Mouse (Mus musculus) forebrain, embryonic 11.5 days (tissue): ENCODE data around the gene Wdr18. TPM values are rescaled to one million over a fixed set of nuclear protein-coding genes. Genes with fewer than 3 reads are reported as not detected.

ENCODE experiments used
- ATAC-seq: fragments of 200-750 bp; cut with Nextera tagmentation; replicated peaks from 2 replicates; pipeline ENCODE4 v1.8.0; 2017; ENCODE audit warnings: moderate TSS enrichment; ENCODE audit not compliant: low FRiP score
- DNase-seq: peaks from one replicate; pipeline ENCODE4 v3.0.0-alpha.2; 2017; ENCODE audit warnings: low spot score
- H3K27ac ChIP-seq: fragments of 300-500 bp; sonication (generic); 2 replicates; pipeline ENCODE4 v1.5.1; 2014; ENCODE audit warnings: low read depth, low read length
- H3K27me3 ChIP-seq: fragments of 300-500 bp; sonication (generic); 2 replicates; pipeline ENCODE4 v1.6.1; 2014; ENCODE audit warnings: mild to moderate bottlenecking, low read length, mixed read lengths; ENCODE audit not compliant: control insufficient read depth, insufficient read depth
- H3K36me3 ChIP-seq: fragments of 300-500 bp; sonication (generic); 2 replicates; pipeline ENCODE4 v1.6.1; 2014; ENCODE audit warnings: mild to moderate bottlenecking, low read length, moderate library complexity, mixed read lengths; ENCODE audit not compliant: control insufficient read depth, insufficient read depth
- H3K4me1 ChIP-seq: fragments of 300-500 bp; sonication (generic); replicated peaks from 2 replicates; pipeline ENCODE4 v1.6.1; 2014; ENCODE audit warnings: low read length, mixed read lengths; ENCODE audit not compliant: control insufficient read depth, insufficient read depth
- H3K4me2 ChIP-seq: fragments of 300-500 bp; sonication (generic); 2 replicates; pipeline ENCODE4 v1.6.1; 2014; ENCODE audit warnings: low read depth, mild to moderate bottlenecking, low read length, moderate library complexity, mixed read lengths; ENCODE audit not compliant: severe bottlenecking
- H3K4me3 ChIP-seq: fragments of 300-500 bp; sonication (generic); 2 replicates; pipeline ENCODE4 v1.5.1; 2014; ENCODE audit warnings: low read depth, low read length
- H3K9ac ChIP-seq: fragments of 300-500 bp; sonication (generic); 2 replicates; pipeline ENCODE4 v1.6.1; 2014; ENCODE audit warnings: low read length
- H3K9me3 ChIP-seq: fragments of 300-500 bp; sonication (generic); 2 replicates; pipeline ENCODE4 v1.6.1; 2016; ENCODE audit warnings: low read length, mixed read lengths; ENCODE audit not compliant: control insufficient read depth
- WGBS: fragments of 180-500 bp; shearing (Covaris S2); extraction: QIAGEN DNeasy Blood & Tissue Kit; methylation state at CpG from one replicate; pipeline ENCODE4 v1.1.7; 2014; 5-methylcytosine and 5-hydroxymethylcytosine counted together
- polyA plus RNA-seq: library from polyadenylated mRNA; unstranded; fragments of >200 nt; fragmentation: Nextera tagmentation; extraction: Ambion mirVana; gene quantifications from 2 replicates; pipeline ENCODE4 v1.2.1, GENCODE M21; 2014

The Wdr18 gene
- polyA plus RNA-seq, 1 experiment from 2014 or later: 111 TPM

DNA sequence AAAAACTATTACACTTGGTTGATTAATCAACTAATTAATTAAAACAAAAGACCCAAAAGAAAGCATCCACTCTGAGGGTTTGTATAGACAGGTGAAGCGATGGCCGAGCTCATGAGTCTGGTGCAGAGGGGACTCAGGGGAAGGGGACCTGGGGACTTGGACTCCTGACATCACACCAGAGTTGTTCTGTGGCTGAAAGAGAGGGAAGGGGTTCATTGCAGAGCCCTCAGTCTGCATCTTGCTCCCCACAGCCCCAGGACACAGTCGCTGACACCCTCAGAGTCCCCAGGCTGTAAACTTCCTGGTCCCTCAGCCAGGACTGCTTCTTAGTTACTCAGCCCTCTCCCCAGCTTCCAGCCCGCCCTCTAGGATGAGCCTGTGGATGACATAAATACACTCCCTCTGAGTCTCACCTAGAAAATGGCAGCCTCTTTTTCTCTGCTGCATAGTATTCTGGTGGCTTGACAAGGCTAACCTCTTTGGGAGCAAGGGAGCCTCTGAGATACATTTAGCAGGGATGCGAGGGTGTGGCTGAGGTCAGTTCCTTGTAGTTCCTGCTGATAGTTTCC, 42.3 kb upstream of the Wdr18 start:
- H3K36me3 ChIP-seq: no peaks in the 10 kb centered on the region
- DNase-seq (no peak), ATAC-seq (no peak)
- WGBS: 63% methylated on average over 5 of the region's 5 CpGs
- H3K9ac ChIP-seq: no peak overlapping the region
- H3K4me2 ChIP-seq: no peak overlapping the region; the same call in 1 of the 2 replicates
- no peaks in the 10 kb centered on the region for H3K9me3 ChIP-seq
- no peak overlapping the region for H3K27ac ChIP-seq
- no peak overlapping the region for H3K4me3 ChIP-seq
- peaks cover 21% of the 10 kb centered on the region for H3K4me1 ChIP-seq
- H3K27me3 ChIP-seq: peaks cover 55% of the 10 kb centered on the region

DNA sequence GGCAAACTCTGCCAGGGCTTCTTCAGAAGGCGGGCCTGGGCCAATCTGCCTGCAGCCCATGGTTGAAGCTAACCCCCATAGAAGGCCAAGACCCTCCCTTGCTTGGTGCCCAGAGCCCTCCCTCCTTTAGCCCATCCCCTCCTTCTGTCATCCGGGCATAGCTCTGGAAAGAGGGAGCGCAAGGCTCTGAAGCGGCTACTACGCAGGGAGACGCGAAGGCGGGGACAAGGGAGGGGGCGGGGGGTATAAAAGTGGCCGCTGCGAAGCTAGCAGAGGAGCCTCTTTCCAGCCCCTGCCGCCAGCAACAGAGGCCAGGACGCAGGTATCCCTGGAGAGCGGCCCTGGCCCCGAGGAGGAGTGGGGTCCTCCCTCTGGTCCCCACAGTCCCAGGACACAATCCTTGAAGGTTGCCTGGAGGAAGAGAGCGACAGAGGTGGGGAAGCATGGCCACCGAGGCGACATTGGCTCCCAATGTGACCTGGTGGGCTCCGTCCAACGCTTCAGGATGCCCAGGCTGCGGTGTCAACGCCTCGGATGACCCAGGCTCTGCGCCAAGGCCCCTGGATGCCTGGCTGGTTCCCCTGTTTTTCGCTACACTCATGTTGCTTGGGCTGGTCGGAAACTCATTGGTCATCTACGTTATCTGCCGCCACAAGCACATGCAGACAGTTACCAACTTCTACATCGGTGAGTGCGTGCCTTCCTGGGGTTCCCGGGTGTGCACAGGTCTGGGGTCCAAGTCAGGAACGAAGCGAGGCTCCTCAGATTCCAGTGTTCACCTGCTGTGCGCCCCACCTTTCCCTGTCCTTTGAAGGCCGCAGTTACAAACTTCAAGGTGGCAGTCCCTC, 41.5 kb upstream of the Wdr18 start:
- Histone ChIP-seq H3K9ac (no peak overlapping the region), H3K36me3 (no peaks in the 10 kb centered on the region), H3K27ac (no peak overlapping the region), H3K4me1 (peaks cover 21% of the 10 kb centered on the region), H3K4me2 (no peak overlapping the region), H3K9me3 (no peaks in the 10 kb centered on the region), H3K27me3 (peaks cover 63% of the 10 kb centered on the region), H3K4me3 (no peak overlapping the region)
- no peak for ATAC-seq
- DNase-seq: no peak
- 3% methylated on average over 34 of the region's 35 CpGs for WGBS

DNA sequence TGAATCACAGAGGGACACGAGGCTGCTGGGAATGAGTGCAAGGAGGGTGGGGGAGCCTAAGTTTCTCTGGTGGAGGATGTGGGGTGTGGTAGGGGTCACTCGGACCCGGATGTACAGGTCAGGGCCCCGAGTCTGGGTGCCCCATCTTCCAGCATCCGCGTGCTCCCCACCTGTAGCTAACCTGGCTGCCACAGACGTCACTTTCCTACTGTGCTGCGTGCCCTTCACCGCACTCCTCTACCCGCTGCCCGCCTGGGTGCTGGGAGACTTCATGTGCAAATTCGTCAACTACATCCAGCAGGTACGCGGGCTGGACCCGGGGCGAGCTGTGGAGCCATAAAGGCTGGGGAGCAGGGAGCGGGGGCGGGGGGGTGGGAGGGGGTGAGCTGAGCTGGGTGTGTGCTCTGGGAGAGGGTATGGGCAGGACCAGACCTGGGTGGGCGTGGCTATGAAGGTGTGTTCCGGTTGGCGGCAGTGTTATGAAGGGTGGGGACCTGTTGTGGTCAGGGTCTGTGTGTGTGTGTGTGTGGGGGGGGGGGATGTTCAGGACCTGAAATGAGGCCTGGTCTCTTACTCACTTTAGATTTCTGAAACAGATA, 40.6 kb upstream of the Wdr18 start:
- H3K9me3 ChIP-seq: no peaks in the 10 kb centered on the region
- 0 out of 2 replicates have a peak overlapping the region, but pooled peaks have one; percentile 11 for H3K4me2 ChIP-seq
- no peak for DNase-seq
- H3K27me3 ChIP-seq: peaks cover 65% of the 10 kb centered on the region
- WGBS: 4% methylated on average over 21 of the region's 21 CpGs
- H3K9ac ChIP-seq: no peak overlapping the region
- no peaks in the 10 kb centered on the region for H3K36me3 ChIP-seq
- H3K4me1 ChIP-seq: peaks cover 21% of the 10 kb centered on the region
- H3K4me3 ChIP-seq: no peak overlapping the region; the same call in 1 of the 2 replicates
- H3K27ac ChIP-seq: no peak overlapping the region
- ATAC-seq: no peak

DNA sequence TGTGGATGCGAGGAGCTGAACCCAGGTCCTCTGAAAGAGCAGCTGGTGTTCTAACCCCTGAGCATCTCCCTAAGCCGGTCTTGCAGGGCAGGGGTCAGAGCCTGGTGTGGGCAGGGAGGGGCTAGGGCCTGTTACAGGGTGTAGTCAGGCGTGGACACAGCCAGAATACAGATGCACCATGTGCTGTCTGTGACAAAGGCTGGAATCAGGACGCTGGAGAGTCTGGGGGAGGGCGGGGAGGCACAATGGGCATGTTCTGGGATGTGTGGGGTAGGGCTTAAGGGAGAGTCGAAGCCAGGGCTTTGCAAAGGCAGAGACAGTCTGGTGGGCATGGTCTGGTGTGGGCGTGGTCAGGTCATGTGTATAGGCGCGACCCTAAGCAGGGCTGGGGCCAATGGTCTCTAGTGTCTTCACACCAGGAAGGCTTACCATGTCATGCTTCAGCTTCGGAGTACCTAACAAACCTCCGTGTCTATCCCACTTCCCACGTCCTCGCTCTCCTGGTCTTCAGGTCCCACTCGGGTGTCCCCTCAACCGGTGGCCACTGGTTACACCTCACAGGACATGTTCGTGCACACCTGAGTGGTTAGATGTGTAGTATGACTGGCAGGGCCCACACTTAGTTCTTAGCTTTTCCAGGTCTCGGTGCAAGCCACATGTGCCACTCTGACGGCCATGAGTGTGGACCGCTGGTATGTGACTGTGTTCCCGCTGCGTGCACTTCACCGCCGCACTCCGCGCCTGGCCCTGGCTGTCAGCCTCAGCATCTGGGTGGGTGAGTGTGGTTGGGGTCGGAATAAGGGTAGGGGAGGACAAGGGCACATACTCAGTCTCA, 39.7 kb upstream of the Wdr18 start:
- no peak overlapping the region for H3K9ac ChIP-seq

DNA sequence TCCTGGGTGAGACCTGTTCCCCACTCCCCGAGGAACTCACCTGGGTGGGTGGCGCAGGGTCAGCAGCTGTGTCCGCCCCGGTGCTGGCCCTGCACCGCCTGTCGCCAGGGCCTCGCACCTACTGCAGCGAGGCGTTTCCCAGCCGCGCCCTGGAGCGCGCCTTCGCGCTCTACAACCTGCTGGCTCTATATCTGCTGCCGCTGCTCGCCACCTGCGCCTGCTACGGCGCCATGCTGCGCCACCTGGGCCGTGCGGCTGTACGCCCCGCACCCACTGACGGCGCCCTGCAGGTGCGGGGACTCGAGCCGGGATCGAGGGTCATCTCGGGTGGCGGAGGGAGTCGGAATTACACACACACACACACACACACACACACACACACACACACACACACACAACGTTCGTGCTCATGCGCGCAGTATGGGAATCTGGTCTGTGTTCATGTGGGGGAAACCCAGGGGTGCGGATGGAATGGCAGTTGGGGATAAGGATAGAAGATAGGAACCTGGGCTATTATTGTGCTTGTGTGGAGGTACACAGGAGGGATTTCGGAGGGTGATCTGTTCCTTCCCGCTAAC, 38.9 kb upstream of the Wdr18 start, which contains the start of gene R3hdm4:
Gene R3hdm4 (minus strand): TSS at position 251 of the 578 bp plus-strand sequence.
- H3K9ac ChIP-seq: no peak within 1 kb of the TSS
- H3K9me3 ChIP-seq: no peaks in the 10 kb centered on the region
- DNase-seq: no peak
- H3K27me3 ChIP-seq: peaks cover 65% of the 10 kb centered on the region
- 4% methylated on average over 41 of the region's 41 CpGs for WGBS
- ATAC-seq: no peak
- H3K27ac ChIP-seq: no peak within 1 kb of the TSS
- H3K4me3 ChIP-seq: peak within 1 kb of the TSS; percentile 17; the same call in 1 of the 2 replicates
- peaks cover 14% of the 10 kb centered on the region; the same call in 1 of the 2 replicates for H3K4me1 ChIP-seq
- H3K4me2 ChIP-seq: peak within 1 kb of the TSS; percentile 21; the same call in 1 of the 2 replicates
- no peaks in the 10 kb centered on the region for H3K36me3 ChIP-seq

More for the DNA sequence above, 39.7 kb upstream of the Wdr18 start:
- DNase-seq (no peak), ATAC-seq (peak; percentile 25; the same call in 1 of the 2 replicates)
- no peak overlapping the region for H3K27ac ChIP-seq
- H3K4me2 ChIP-seq: no peak overlapping the region
- H3K9me3 ChIP-seq: no peaks in the 10 kb centered on the region
- H3K4me1 ChIP-seq: peaks cover 20% of the 10 kb centered on the region
- H3K36me3 ChIP-seq: no peaks in the 10 kb centered on the region
- peaks cover 65% of the 10 kb centered on the region for H3K27me3 ChIP-seq
- WGBS: 17% methylated on average over 26 of the region's 26 CpGs
- H3K4me3 ChIP-seq: no peak overlapping the region

DNA sequence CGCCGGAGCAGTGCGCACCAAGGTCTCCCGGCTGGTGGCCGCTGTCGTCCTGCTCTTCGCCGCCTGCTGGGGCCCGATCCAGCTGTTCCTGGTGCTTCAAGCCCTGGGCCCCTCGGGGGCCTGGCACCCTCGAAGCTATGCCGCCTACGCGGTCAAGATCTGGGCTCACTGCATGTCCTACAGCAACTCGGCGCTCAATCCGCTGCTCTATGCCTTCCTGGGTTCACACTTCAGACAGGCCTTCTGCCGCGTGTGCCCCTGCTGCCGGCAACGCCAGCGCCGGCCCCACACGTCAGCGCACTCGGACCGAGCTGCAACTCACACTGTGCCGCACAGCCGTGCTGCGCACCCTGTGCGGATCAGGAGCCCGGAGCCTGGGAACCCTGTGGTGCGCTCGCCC, 38.4 kb upstream of the Wdr18 start:
- DNase-seq: no peak
- H3K4me2 ChIP-seq: peak overlapping the region; percentile 21; the same call in 1 of the 2 replicates
- peaks cover 65% of the 10 kb centered on the region for H3K27me3 ChIP-seq
- H3K4me1 ChIP-seq: peaks cover 14% of the 10 kb centered on the region; the same call in 1 of the 2 replicates
- H3K36me3 ChIP-seq: no peaks in the 10 kb centered on the region
- ATAC-seq: no peak
- WGBS: 1% methylated on average over 34 of the region's 34 CpGs
- no peak overlapping the region for H3K9ac ChIP-seq
- H3K9me3 ChIP-seq: no peaks in the 10 kb centered on the region
- H3K27ac ChIP-seq: no peak overlapping the region
- peak overlapping the region; percentile 17; the same call in 1 of the 2 replicates for H3K4me3 ChIP-seq

DNA sequence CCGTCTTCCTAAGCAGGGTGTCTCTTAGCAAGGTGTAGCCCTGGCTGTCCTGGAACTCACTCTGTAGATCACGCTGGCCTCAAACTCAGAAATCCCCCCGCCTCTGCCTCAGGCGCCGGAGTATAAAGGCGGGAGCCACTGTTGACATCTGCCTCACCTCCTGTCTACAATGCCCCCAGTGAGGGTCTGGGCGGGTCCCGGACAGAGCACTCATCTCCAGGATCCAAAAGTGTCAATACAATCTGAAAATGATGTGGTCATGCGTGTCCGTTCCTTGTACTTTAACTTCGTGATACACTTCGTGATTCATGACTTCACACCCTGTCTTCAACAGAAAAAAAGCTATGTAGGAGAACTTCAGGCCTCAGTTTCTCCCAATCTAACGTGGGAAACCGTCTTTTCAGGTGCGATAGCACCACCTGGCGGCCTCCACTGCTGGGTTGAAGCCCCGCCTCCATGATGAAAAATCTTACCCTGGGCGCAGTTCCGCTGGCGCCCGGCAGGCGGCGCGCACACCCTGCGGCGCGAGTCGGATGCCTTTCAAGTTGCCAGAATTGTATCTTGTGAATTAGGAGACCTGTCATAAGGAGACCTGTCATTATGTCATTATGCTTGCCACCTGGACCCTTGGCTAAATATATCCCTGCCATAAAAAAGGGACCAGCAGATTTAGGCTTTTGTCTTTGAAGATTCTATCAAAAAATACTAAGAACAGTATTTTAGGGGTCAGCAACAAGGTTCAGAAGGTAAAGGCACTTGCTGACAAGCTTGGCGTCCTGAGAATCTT, 34.8 kb upstream of the Wdr18 start:
- DNase-seq (peak; percentile 95), ATAC-seq (0 out of 2 replicates have a peak, but pooled peaks have one; percentile 6)
- Histone ChIP-seq H3K36me3 (no peaks in the 10 kb centered on the region), H3K27ac (no peak overlapping the region), H3K9me3 (no peaks in the 10 kb centered on the region), H3K4me3 (no peak overlapping the region), H3K4me1 (peaks cover 11% of the 10 kb centered on the region), H3K9ac (no peak overlapping the region), H3K27me3 (peaks cover 34% of the 10 kb centered on the region), H3K4me2 (no peak overlapping the region)
- 13% methylated on average over 29 of the region's 29 CpGs for WGBS
